Mouse (Mus musculus): ENCODE data around the gene Hbp1. TPM values are rescaled to one million over a fixed set of nuclear protein-coding genes. Genes with fewer than 3 reads are reported as not detected.

Hbp1 gene
- total RNA-seq (2014; rRNA removed) (46.5 and 48.4 TPM in 2 replicates), polyA plus RNA-seq (2015; fragmentation: Nextera tagmentation; extraction: Ambion mirVana) (33.0 and 38.5 TPM in 2 replicates)

- WGBS, result under 1% methylated on average over 71 of the region's 71 CpGs
- ATAC-seq (peak; percentile 97), DNase-seq (peak; percentile 100)
- Histone ChIP-seq H3K4me1 (ENCODE audit: insufficient read depth) (no peaks in the 10 kb centered on the region), H3K27ac (ENCODE audit: low read depth, low read length) (peak within 1 kb of the TSS; percentile 94), H3K27me3 (ENCODE audit: insufficient read depth, low read length) (no peaks in the 10 kb centered on the region), H3K36me3 (ENCODE audit: insufficient read depth) (no peaks in the 10 kb centered on the region), H3K9ac (peak within 1 kb of the TSS; percentile 80), H3K4me2 (ENCODE audit: low read depth) (peak within 1 kb of the TSS; percentile 55), H3K9me3 (ENCODE audit: low read length) (no peaks in the 10 kb centered on the region), H3K4me3 (ENCODE audit: low read depth, low read length) (peak within 1 kb of the TSS; percentile 96)
- no peak for TF ChIP-seq CTCF (IDR thresholded peaks at IDR 0.05; ENCODE audit: low read depth)
These were observed at the start of gene Hbp1 for GRCm38 (mm10) chr12:31949759-31950658. Gene Hbp1 (minus strand): TSS chr12:31950535.

DNA sequence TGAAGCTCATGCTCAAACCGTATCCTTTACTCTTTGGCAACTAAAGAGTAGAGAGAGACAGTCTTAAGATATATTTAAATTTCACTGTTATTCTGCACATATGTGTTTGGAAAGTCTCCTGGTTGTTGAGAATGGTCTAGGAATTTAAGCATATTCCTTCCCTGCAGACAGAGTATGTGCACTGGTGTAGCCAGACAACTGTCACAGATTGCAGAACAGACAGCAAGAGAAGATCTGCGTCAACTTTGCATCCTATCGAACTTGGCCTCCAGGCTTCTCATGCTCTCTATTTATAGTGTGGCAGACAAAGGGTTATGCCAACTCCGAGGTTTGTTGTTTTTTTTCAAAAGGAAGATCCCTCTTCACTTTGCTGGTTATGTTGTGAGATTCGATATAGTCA, 48.4 kb upstream of the Hbp1 start:
- 59% methylated on average over 5 of the region's 5 CpGs for WGBS
- H3K9ac ChIP-seq, result no peak overlapping the region
- DNase-seq (peak; percentile 60), ATAC-seq (peak; percentile 93)
- H3K27me3 ChIP-seq (ENCODE audit: insufficient read depth, low read length), result no peaks in the 10 kb centered on the region
- no peak overlapping the region for H3K4me2 ChIP-seq (ENCODE audit: low read depth)
- no peak overlapping the region for H3K4me3 ChIP-seq (ENCODE audit: low read depth, low read length)
- no peak for TF ChIP-seq CTCF (IDR thresholded peaks at IDR 0.05; ENCODE audit: low read depth)
- H3K9me3 ChIP-seq (ENCODE audit: low read length), result no peaks in the 10 kb centered on the region
- H3K4me1 ChIP-seq (ENCODE audit: insufficient read depth), result 0 out of 2 replicates have a peak, but pooled peaks cover 7% of the 10 kb centered on the region
- no peak overlapping the region for H3K27ac ChIP-seq (ENCODE audit: low read depth, low read length)
- H3K36me3 ChIP-seq (ENCODE audit: insufficient read depth), result no peaks in the 10 kb centered on the region

GRCm38 (mm10) chr12:31997328-31997878, 47.1 kb upstream of the Hbp1 start:
- H3K27me3 ChIP-seq (ENCODE audit: insufficient read depth, low read length), result no peaks in the 10 kb centered on the region
- H3K4me1 ChIP-seq (ENCODE audit: insufficient read depth), result 0 out of 2 replicates have a peak, but pooled peaks cover 7% of the 10 kb centered on the region
- 56% methylated on average over 3 of the region's 3 CpGs for WGBS
- TF ChIP-seq CTCF (IDR thresholded peaks at IDR 0.05; ENCODE audit: low read depth), result no peak
- H3K27ac ChIP-seq (ENCODE audit: low read depth, low read length), result no peak overlapping the region
- H3K4me3 ChIP-seq (ENCODE audit: low read depth, low read length), result no peak overlapping the region
- H3K9ac ChIP-seq, result no peak overlapping the region
- no peak for DNase-seq
- no peaks in the 10 kb centered on the region for H3K9me3 ChIP-seq (ENCODE audit: low read length)
- H3K4me2 ChIP-seq (ENCODE audit: low read depth), result no peak overlapping the region
- ATAC-seq, result no peak
- 0 out of 2 replicates have a peak, but pooled peaks cover 3% of the 10 kb centered on the region for H3K36me3 ChIP-seq (ENCODE audit: insufficient read depth)

- ATAC-seq (no peak), DNase-seq (no peak)
- Histone ChIP-seq H3K9me3 (ENCODE audit: low read length) (no peaks in the 10 kb centered on the region), H3K4me2 (ENCODE audit: low read depth) (no peak overlapping the region), H3K9ac (no peak overlapping the region), H3K27ac (ENCODE audit: low read depth, low read length) (no peak overlapping the region), H3K4me3 (ENCODE audit: low read depth, low read length) (no peak overlapping the region), H3K4me1 (ENCODE audit: insufficient read depth) (0 out of 2 replicates have a peak, but pooled peaks cover 7% of the 10 kb centered on the region), H3K36me3 (ENCODE audit: insufficient read depth) (0 out of 2 replicates have a peak, but pooled peaks cover 3% of the 10 kb centered on the region), H3K27me3 (ENCODE audit: insufficient read depth, low read length) (no peaks in the 10 kb centered on the region)
- WGBS, result 82% methylated on average over 5 of the region's 5 CpGs
- no peak for TF ChIP-seq CTCF (IDR thresholded peaks at IDR 0.05; ENCODE audit: low read depth)
These were observed 46.5 kb upstream of the Hbp1 start for GRCm38 (mm10) chr12:31996877-31997276.

DNA sequence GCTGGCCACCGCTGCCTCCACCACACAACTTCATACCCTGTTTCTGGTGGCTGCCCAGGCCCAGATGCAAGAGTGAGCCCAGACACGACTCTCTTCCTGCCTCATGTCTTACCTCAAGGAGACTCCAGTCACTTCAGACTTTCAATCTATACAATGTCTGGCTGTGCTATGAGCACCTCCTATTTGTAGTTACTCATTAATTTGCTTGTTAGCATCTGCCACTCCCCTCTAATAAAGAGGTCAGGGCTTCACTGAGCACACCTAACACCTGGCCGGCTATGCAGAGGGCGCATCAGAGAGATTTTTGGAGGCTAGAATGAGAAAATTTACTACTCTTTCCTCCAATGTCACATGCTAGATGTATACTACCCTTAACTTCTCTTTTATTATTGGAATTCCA, 40.2 kb upstream of the Hbp1 start:
- Histone ChIP-seq H3K36me3 (ENCODE audit: insufficient read depth) (0 out of 2 replicates have a peak, but pooled peaks cover 3% of the 10 kb centered on the region), H3K4me3 (ENCODE audit: low read depth, low read length) (no peak overlapping the region), H3K9me3 (ENCODE audit: low read length) (no peaks in the 10 kb centered on the region), H3K4me2 (ENCODE audit: low read depth) (no peak overlapping the region), H3K27me3 (ENCODE audit: insufficient read depth, low read length) (no peaks in the 10 kb centered on the region), H3K27ac (ENCODE audit: low read depth, low read length) (0 out of 2 replicates have a peak overlapping the region, but pooled peaks have one; percentile 23), H3K4me1 (ENCODE audit: insufficient read depth) (0 out of 2 replicates have a peak, but pooled peaks cover 3% of the 10 kb centered on the region), H3K9ac (no peak overlapping the region)
- TF ChIP-seq CTCF (IDR thresholded peaks at IDR 0.05; ENCODE audit: low read depth), result no peak
- DNase-seq, result no peak
- 88% methylated on average over 4 of the region's 4 CpGs for WGBS
- no peak for ATAC-seq

GRCm38 (mm10) chr12:31989726-31990125, 39.4 kb upstream of the Hbp1 start:
- H3K36me3 ChIP-seq (ENCODE audit: insufficient read depth), result 0 out of 2 replicates have a peak, but pooled peaks cover 3% of the 10 kb centered on the region
- no peak overlapping the region for H3K4me3 ChIP-seq (ENCODE audit: low read depth, low read length)
- no peak overlapping the region for H3K9ac ChIP-seq
- ATAC-seq, result no peak
- H3K27me3 ChIP-seq (ENCODE audit: insufficient read depth, low read length), result no peaks in the 10 kb centered on the region
- peaks cover 9% of the 10 kb centered on the region; the same call in 1 of the 2 replicates for H3K4me1 ChIP-seq (ENCODE audit: insufficient read depth)
- no peaks in the 10 kb centered on the region for H3K9me3 ChIP-seq (ENCODE audit: low read length)
- no peak overlapping the region for H3K27ac ChIP-seq (ENCODE audit: low read depth, low read length)
- DNase-seq, result no peak
- H3K4me2 ChIP-seq (ENCODE audit: low read depth), result no peak overlapping the region
- no peak for TF ChIP-seq CTCF (IDR thresholded peaks at IDR 0.05; ENCODE audit: low read depth)

- Histone ChIP-seq H3K27ac (ENCODE audit: low read depth, low read length) (no peak overlapping the region), H3K27me3 (ENCODE audit: insufficient read depth, low read length) (no peaks in the 10 kb centered on the region), H3K36me3 (ENCODE audit: insufficient read depth) (no peaks in the 10 kb centered on the region), H3K9ac (no peak overlapping the region), H3K9me3 (ENCODE audit: low read length) (no peaks in the 10 kb centered on the region), H3K4me2 (ENCODE audit: low read depth) (no peak overlapping the region), H3K4me3 (ENCODE audit: low read depth, low read length) (no peak overlapping the region), H3K4me1 (ENCODE audit: insufficient read depth) (peaks cover 21% of the 10 kb centered on the region)
- DNase-seq (no peak), ATAC-seq (no peak)
- TF ChIP-seq CTCF (IDR thresholded peaks at IDR 0.05; ENCODE audit: low read depth), result no peak
- 97% methylated on average over 2 of the region's 2 CpGs for WGBS
These were observed 36.1 kb upstream of the Hbp1 start for GRCm38 (mm10) chr12:31986463-31986862.

Measured in forebrain, postnatal 0 days (tissue).